Mouse (Mus musculus): Measurements from ENCODE around the gene Hat1. TPM values are rescaled to one million over a fixed set of nuclear protein-coding genes. Genes with fewer than 3 reads are reported as not detected.

Gene Hat1
- polyA plus RNA-seq, 1 experiment from 2014 or later: 56.0 TPM

GRCm38 (mm10) chr2:71462553-71462952 lies 73.8 kb downstream of the Hat1 start:
- Histone ChIP-seq H3K36me3 (ENCODE audit: inconsistent target) (no peaks in the 10 kb centered on the region), H3K79me2 (ENCODE audit: inconsistent target) (no peaks in the 10 kb centered on the region), H3K27ac (no peak overlapping the region), H3K4me3 (ENCODE audit: inconsistent target) (no peak overlapping the region)
- 90% methylated on average over 3 of the region's 3 CpGs for whole genome bisulfite sequencing (ENCODE audit: missing documents)

GRCm38 (mm10) chr2:71466103-71466502 lies 77.3 kb downstream of the Hat1 start:
- Histone ChIP-seq H3K36me3 (ENCODE audit: inconsistent target) (no peaks in the 10 kb centered on the region), H3K4me3 (ENCODE audit: inconsistent target) (no peak overlapping the region), H3K79me2 (ENCODE audit: inconsistent target) (no peaks in the 10 kb centered on the region), H3K27ac (no peak overlapping the region)
- WGBS (ENCODE audit: missing documents): 84% methylated on average over 3 of the region's 6 CpGs

- 92% methylated on average over 11 of the region's 11 CpGs for WGBS (ENCODE audit: missing documents)
- H3K79me2 ChIP-seq (ENCODE audit: inconsistent target): no peaks in the 10 kb centered on the region
- H3K27ac ChIP-seq: no peak overlapping the region
- no peak overlapping the region for H3K4me3 ChIP-seq (ENCODE audit: inconsistent target)
- H3K36me3 ChIP-seq (ENCODE audit: inconsistent target): no peaks in the 10 kb centered on the region
Observed at GRCm38 (mm10) chr2:71466861-71467450, 78.2 kb downstream of the Hat1 start.

GRCm38 (mm10) chr2:71471094-71471493 lies 82.3 kb downstream of the Hat1 start:
- Histone ChIP-seq H3K4me3 (ENCODE audit: inconsistent target) (no peak overlapping the region), H3K27ac (no peak overlapping the region), H3K79me2 (ENCODE audit: inconsistent target) (no peaks in the 10 kb centered on the region), H3K36me3 (ENCODE audit: inconsistent target) (no peaks in the 10 kb centered on the region)
- 94% methylated on average over 6 of the region's 6 CpGs for WGBS (ENCODE audit: missing documents)

GRCm38 (mm10) chr2:71473830-71474229 lies 85.1 kb downstream of the Hat1 start:
- Histone ChIP-seq H3K27ac (no peak overlapping the region), H3K36me3 (ENCODE audit: inconsistent target) (no peaks in the 10 kb centered on the region), H3K4me3 (ENCODE audit: inconsistent target) (no peak overlapping the region), H3K79me2 (ENCODE audit: inconsistent target) (no peaks in the 10 kb centered on the region)
- 92% methylated on average over 7 of the region's 7 CpGs for WGBS (ENCODE audit: missing documents)

GRCm38 (mm10) chr2:71474345-71474744 lies 85.6 kb downstream of the Hat1 start:
- 77% methylated on average over 7 of the region's 7 CpGs for WGBS (ENCODE audit: missing documents)
- no peak overlapping the region for H3K4me3 ChIP-seq (ENCODE audit: inconsistent target)
- H3K36me3 ChIP-seq (ENCODE audit: inconsistent target): no peaks in the 10 kb centered on the region
- H3K79me2 ChIP-seq (ENCODE audit: inconsistent target): no peaks in the 10 kb centered on the region
- H3K27ac ChIP-seq: no peak overlapping the region

GRCm38 (mm10) chr2:71475311-71475710 lies 86.6 kb downstream of the Hat1 start:
- H3K4me3 ChIP-seq (ENCODE audit: inconsistent target): no peak overlapping the region
- H3K27ac ChIP-seq: no peak overlapping the region
- no peaks in the 10 kb centered on the region for H3K79me2 ChIP-seq (ENCODE audit: inconsistent target)
- 91% methylated on average over 10 of the region's 10 CpGs for WGBS (ENCODE audit: missing documents)
- no peaks in the 10 kb centered on the region for H3K36me3 ChIP-seq (ENCODE audit: inconsistent target)

- no peaks in the 10 kb centered on the region for H3K36me3 ChIP-seq (ENCODE audit: inconsistent target)
- H3K4me3 ChIP-seq (ENCODE audit: inconsistent target): no peak overlapping the region
- WGBS (ENCODE audit: missing documents): 100% methylated on average over 4 of the region's 4 CpGs
- H3K27ac ChIP-seq: no peak overlapping the region
- H3K79me2 ChIP-seq (ENCODE audit: inconsistent target): no peaks in the 10 kb centered on the region
Observed at GRCm38 (mm10) chr2:71475760-71476159, 87.0 kb downstream of the Hat1 start.

GRCm38 (mm10) chr2:71477787-71478186 lies 89.0 kb downstream of the Hat1 start:
- no peak overlapping the region for H3K4me3 ChIP-seq (ENCODE audit: inconsistent target)
- H3K36me3 ChIP-seq (ENCODE audit: inconsistent target): no peaks in the 10 kb centered on the region
- H3K79me2 ChIP-seq (ENCODE audit: inconsistent target): no peaks in the 10 kb centered on the region
- H3K27ac ChIP-seq: no peak overlapping the region

- whole genome bisulfite sequencing (ENCODE audit: missing documents): 89% methylated on average over 7 of the region's 7 CpGs
- Histone ChIP-seq H3K27ac (no peak overlapping the region), H3K79me2 (ENCODE audit: inconsistent target) (no peaks in the 10 kb centered on the region), H3K36me3 (ENCODE audit: inconsistent target) (no peaks in the 10 kb centered on the region), H3K4me3 (ENCODE audit: inconsistent target) (no peak overlapping the region)
Observed at GRCm38 (mm10) chr2:71479917-71480316, 91.2 kb downstream of the Hat1 start.

GRCm38 (mm10) chr2:71481825-71482224 lies 93.1 kb downstream of the Hat1 start:
- no peak overlapping the region for H3K27ac ChIP-seq
- no peaks in the 10 kb centered on the region for H3K36me3 ChIP-seq (ENCODE audit: inconsistent target)
- H3K4me3 ChIP-seq (ENCODE audit: inconsistent target): no peak overlapping the region
- H3K79me2 ChIP-seq (ENCODE audit: inconsistent target): no peaks in the 10 kb centered on the region
- WGBS (ENCODE audit: missing documents): 22% methylated on average over 6 of the region's 6 CpGs

- WGBS (ENCODE audit: missing documents): 87% methylated on average over 10 of the region's 10 CpGs
Observed at GRCm38 (mm10) chr2:71483046-71483716, 94.4 kb downstream of the Hat1 start.

GRCm38 (mm10) chr2:71483717-71484066 lies 94.9 kb downstream of the Hat1 start:
- Histone ChIP-seq H3K36me3 (ENCODE audit: inconsistent target) (no peaks in the 10 kb centered on the region), H3K27ac (no peak overlapping the region), H3K4me3 (ENCODE audit: inconsistent target) (no peak overlapping the region), H3K79me2 (ENCODE audit: inconsistent target) (no peaks in the 10 kb centered on the region)
- WGBS (ENCODE audit: missing documents): 90% methylated on average over 5 of the region's 5 CpGs

More at GRCm38 (mm10) chr2:71483046-71483716, 94.4 kb downstream of the Hat1 start:
- H3K4me3 ChIP-seq (ENCODE audit: inconsistent target): no peak overlapping the region
- H3K79me2 ChIP-seq (ENCODE audit: inconsistent target): no peaks in the 10 kb centered on the region
- H3K36me3 ChIP-seq (ENCODE audit: inconsistent target): no peaks in the 10 kb centered on the region
- no peak overlapping the region for H3K27ac ChIP-seq
